Mouse (Mus musculus) limb, embryonic 11.5 days (tissue): Measurements from ENCODE around the gene Scn8a. TPM values are rescaled to one million over a fixed set of nuclear protein-coding genes. Genes with fewer than 3 reads are reported as not detected.
A peak's percentile ranks its signal among the peaks of the same experiment; 100 is the strongest.

Experiments
- ATAC-seq: fragments of 200-750 bp; cut with Nextera tagmentation; 2 replicates; pipeline ENCODE4 v1.8.0; 2017; ENCODE audit warnings: low read depth; ENCODE audit not compliant: insufficient number of reproducible peaks, low FRiP score, low TSS enrichment
- DNase-seq: peaks from one replicate; pipeline ENCODE4 v3.0.0-alpha.2; 2015; ENCODE audit warnings: low spot score
- H3K27ac ChIP-seq: fragments of 300-500 bp; sonication (generic); replicated peaks from 2 replicates; pipeline ENCODE4 v1.5.1; 2014; ENCODE audit warnings: low read depth, mild to moderate bottlenecking, low read length
- H3K27me3 ChIP-seq: fragments of 300-500 bp; sonication (generic); 2 replicates; pipeline ENCODE4 v1.6.1; 2014; ENCODE audit warnings: mild to moderate bottlenecking, low read length, mixed read lengths; ENCODE audit not compliant: control insufficient read depth, insufficient read depth
- H3K36me3 ChIP-seq: fragments of 300-500 bp; sonication (generic); 2 replicates; pipeline ENCODE4 v1.6.1; 2014; ENCODE audit warnings: mild to moderate bottlenecking, low read length, moderate library complexity, mixed read lengths; ENCODE audit not compliant: control insufficient read depth, insufficient read depth
- H3K4me1 ChIP-seq: fragments of 300-500 bp; sonication (generic); 2 replicates; pipeline ENCODE4 v1.6.1; 2014; ENCODE audit warnings: low read length, mixed read lengths; ENCODE audit not compliant: control insufficient read depth, insufficient read depth
- H3K4me2 ChIP-seq: fragments of 300-500 bp; sonication (generic); 2 replicates; pipeline ENCODE4 v1.6.1; 2014; ENCODE audit warnings: low read depth, mild to moderate bottlenecking, moderate library complexity; ENCODE audit not compliant: severe bottlenecking
- H3K4me3 ChIP-seq: fragments of 300-500 bp; sonication (generic); 2 replicates; pipeline ENCODE4 v1.5.1; 2014; ENCODE audit warnings: low read depth, low read length
- H3K9ac ChIP-seq: fragments of 300-500 bp; sonication (generic); 2 replicates; pipeline ENCODE4 v1.6.1; 2014; ENCODE audit warnings: mild to moderate bottlenecking, low read length
- H3K9me3 ChIP-seq: fragments of 300-500 bp; sonication (generic); 2 replicates; pipeline ENCODE4 v1.6.1; 2016; ENCODE audit warnings: low read length; ENCODE audit not compliant: control insufficient read depth
- WGBS: fragments of 180-500 bp; shearing (Covaris S2); extraction: QIAGEN DNeasy Blood & Tissue Kit; methylation state at CpG from one replicate; pipeline ENCODE4 v1.1.7; 2014; 5-methylcytosine and 5-hydroxymethylcytosine counted together
- polyA plus RNA-seq: library from polyadenylated mRNA; unstranded; fragments of >200 nt; fragmentation: Nextera tagmentation; extraction: Ambion mirVana; gene quantifications from 2 replicates; pipeline ENCODE4 v1.2.1, GENCODE M21; 2014

Gene Scn8a
- polyA plus RNA-seq, 1 experiment from 2014 or later: 4.5 TPM

DNA sequence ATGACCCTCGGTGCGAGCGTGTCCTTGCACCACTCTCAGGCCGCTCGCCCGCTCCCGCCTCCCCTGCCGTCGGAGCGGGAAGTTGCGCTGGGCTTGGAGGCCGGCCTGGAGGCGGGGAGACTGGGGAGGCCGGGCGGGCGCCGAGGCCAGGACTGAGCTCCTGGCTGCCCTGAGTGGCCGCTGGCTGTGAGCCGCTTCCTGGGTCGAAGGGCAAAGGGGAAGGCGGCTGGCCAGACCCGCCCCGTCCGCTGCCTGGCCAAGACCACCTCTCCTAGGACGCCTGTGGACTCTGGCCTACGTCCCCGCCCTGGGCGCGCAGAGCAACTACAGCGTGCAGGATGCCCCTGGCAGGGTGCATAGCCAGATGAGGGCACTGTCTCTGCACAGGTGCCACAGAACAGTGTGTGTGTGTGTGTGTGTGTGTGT is 209.1 kb downstream of the Scn8a start:
- peaks cover 3% of the 10 kb centered on the region; the same call in 1 of the 2 replicates for H3K36me3 ChIP-seq
- ATAC-seq: peak; percentile 45
- H3K4me2 ChIP-seq: peak overlapping the region; percentile 90
- peak overlapping the region; percentile 97 for H3K4me3 ChIP-seq
- DNase-seq: peak; percentile 83
- H3K27ac ChIP-seq: peak overlapping the region; percentile 96
- peak overlapping the region; percentile 96 for H3K9ac ChIP-seq
- 2% methylated on average over 22 of the region's 30 CpGs for WGBS
- no peaks in the 10 kb centered on the region for H3K9me3 ChIP-seq
- H3K4me1 ChIP-seq: peaks cover 50% of the 10 kb centered on the region
- H3K27me3 ChIP-seq: no peaks in the 10 kb centered on the region

DNA sequence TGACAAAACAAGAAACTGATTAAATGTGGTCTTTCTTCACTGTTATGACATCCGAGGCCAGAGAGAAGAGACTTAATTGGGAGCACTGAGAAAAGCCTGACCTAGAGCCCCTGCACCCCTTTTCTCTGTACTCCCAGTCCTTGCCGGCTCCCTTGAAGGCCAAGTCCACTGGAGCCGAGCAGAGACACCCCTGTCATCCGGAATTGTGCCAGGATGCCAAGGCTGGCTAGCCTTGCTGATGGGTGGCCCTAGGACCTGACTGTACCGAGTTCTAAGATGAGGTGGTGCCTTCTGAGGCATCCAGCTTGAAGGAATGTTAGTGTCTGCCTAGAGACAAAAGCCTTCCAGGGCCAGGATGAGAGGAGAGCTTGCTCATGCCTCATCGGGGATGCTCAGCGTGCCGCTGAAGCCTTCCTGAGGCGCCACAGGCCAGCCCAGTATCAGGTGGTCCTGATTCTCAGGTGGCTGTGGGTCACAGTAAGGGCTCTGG is 210.4 kb downstream of the Scn8a start:
- H3K27ac ChIP-seq: no peak overlapping the region
- WGBS: 80% methylated on average over 9 of the region's 9 CpGs
- H3K9ac ChIP-seq: no peak overlapping the region
- H3K36me3 ChIP-seq: no peaks in the 10 kb centered on the region
- H3K4me3 ChIP-seq: no peak overlapping the region
- no peak for ATAC-seq
- no peaks in the 10 kb centered on the region for H3K27me3 ChIP-seq
- no peaks in the 10 kb centered on the region for H3K9me3 ChIP-seq
- DNase-seq: no peak
- H3K4me2 ChIP-seq: no peak overlapping the region
- peaks cover 54% of the 10 kb centered on the region for H3K4me1 ChIP-seq

DNA sequence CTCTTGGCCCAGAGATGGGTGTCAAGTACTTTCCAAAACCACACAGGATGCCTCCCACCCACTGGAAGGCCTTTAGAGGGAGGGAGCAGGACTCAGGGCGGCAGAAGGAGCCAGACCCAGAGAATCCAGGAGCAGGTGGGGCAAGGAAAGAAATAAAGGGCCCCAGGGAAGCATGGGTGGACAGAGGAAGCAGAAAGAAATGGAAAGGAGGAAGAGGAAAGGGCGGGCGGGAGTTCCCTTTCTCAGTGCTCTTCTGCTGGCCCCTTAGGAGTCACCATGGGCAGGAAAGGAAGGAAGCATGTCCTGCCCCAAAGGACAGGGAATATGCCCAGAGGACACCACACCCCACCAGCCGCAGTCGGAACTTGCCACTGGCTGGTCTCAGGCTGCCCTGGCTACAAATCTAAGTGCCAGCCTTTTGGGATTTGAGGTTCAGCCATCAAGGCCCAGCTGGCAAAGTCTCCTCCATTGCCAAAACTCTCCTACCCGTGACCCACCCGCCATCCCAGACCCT is 211.4 kb downstream of the Scn8a start:
- Histone ChIP-seq H3K9me3 (no peaks in the 10 kb centered on the region), H3K4me1 (peaks cover 44% of the 10 kb centered on the region), H3K36me3 (no peaks in the 10 kb centered on the region), H3K4me2 (no peak overlapping the region), H3K27me3 (no peaks in the 10 kb centered on the region), H3K27ac (peak overlapping the region; percentile 77), H3K9ac (no peak overlapping the region), H3K4me3 (no peak overlapping the region)
- no peak for DNase-seq
- no peak for ATAC-seq
- WGBS: 66% methylated on average over 7 of the region's 7 CpGs

DNA sequence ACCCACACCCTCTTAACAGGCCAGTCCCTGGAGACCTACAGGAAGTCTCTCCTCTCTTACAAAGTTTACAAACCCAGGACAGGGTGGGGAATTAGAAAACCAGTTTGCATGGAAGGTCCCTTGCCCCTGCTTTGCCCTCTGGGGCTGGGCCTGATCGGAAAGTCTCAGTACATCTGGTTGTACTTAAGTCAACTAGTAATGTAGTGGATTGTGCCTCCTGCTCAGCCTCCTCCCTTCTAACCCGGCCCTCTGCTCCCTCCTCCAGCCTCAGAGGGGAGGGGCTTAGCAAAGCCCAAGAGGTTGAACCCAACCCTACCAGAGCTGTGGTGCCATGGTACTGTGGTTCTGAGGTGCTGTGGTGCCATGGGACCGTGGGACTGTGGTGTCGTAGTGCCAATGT is 212.6 kb downstream of the Scn8a start:
- no peak overlapping the region for H3K9ac ChIP-seq
- H3K27ac ChIP-seq: peak overlapping the region; percentile 77
- ATAC-seq: peak; percentile 65
- 28% methylated on average over 4 of the region's 4 CpGs for WGBS
- no peak overlapping the region for H3K4me3 ChIP-seq
- peak; percentile 80 for DNase-seq
- H3K27me3 ChIP-seq: no peaks in the 10 kb centered on the region
- no peaks in the 10 kb centered on the region for H3K36me3 ChIP-seq
- H3K4me2 ChIP-seq: peak overlapping the region; percentile 5; the same call in 1 of the 2 replicates
- H3K9me3 ChIP-seq: no peaks in the 10 kb centered on the region
- peaks cover 41% of the 10 kb centered on the region for H3K4me1 ChIP-seq

DNA sequence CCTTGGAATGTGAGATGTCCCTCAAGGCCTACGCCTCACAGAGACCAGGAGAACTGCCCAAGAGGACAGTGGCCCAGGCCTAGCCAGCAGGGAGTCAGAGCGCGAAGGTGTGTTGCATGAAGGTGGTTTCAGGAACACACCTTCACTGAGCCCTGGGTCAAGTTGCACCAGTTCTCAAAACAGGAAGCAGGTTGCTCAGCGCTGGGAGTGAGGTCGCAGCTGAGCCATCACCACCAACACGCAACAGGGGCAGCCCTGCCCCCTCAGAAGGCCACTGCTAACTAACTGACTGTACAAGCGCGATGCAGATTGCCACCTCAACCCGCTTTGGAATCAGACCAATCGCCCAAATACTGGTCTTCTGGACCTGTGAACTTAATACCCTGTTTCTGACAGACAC is 214.8 kb downstream of the Scn8a start:
- ATAC-seq: no peak
- H3K9ac ChIP-seq: no peak overlapping the region
- H3K9me3 ChIP-seq: no peaks in the 10 kb centered on the region
- H3K27me3 ChIP-seq: no peaks in the 10 kb centered on the region
- H3K4me1 ChIP-seq: peaks cover 35% of the 10 kb centered on the region
- no peak overlapping the region for H3K4me3 ChIP-seq
- 72% methylated on average over 10 of the region's 10 CpGs for WGBS
- no peak overlapping the region for H3K4me2 ChIP-seq
- no peak overlapping the region; the same call in 1 of the 2 replicates for H3K27ac ChIP-seq
- DNase-seq: no peak
- H3K36me3 ChIP-seq: no peaks in the 10 kb centered on the region

DNA sequence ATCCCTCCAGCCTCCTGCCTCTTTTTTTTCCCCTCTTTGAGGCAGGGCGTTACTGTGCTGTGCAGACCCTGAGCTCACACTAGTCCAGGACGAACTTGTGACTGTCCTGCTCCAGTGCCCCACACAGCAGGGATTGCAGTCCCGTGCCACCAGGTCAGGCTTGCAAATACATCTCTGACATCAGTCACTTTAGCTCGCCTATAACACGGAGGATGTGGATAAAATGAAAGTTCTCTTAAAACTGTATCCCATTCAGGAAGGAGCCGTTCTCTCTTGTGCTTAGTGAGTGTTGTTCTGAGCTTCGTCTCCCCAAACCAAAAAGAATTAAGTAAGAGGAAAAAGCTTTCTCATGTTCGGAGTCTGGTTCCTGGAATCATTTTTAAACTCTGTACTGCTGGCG is 216.8 kb downstream of the Scn8a start:
- H3K9me3 ChIP-seq: no peaks in the 10 kb centered on the region
- ATAC-seq (no peak), DNase-seq (no peak)
- H3K4me1 ChIP-seq: peaks cover 25% of the 10 kb centered on the region
- no peak overlapping the region for H3K9ac ChIP-seq
- H3K36me3 ChIP-seq: no peaks in the 10 kb centered on the region
- H3K27ac ChIP-seq: no peak overlapping the region
- 73% methylated on average over 9 of the region's 9 CpGs for WGBS
- H3K27me3 ChIP-seq: no peaks in the 10 kb centered on the region
- H3K4me2 ChIP-seq: no peak overlapping the region
- no peak overlapping the region for H3K4me3 ChIP-seq

DNA sequence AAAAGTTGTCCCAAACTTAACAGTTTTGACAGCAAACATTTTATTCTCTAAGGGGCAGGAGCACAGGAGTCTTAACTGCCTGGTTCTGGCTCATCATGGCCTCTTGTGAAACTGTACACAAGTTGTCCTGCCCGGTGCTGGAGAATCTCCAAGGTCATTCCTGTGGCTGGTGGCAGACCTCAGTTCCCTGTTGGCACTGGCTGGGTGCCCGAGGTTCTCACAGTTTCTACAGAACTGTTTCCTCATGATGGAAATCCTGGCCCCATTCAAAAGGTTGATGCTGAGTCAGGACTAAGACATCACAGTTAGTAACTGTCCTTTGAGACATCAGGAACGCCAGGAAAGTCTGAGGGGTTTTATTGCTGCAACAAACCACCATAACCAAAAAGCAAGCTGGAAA is 217.3 kb downstream of the Scn8a start:
- Histone ChIP-seq H3K27ac (no peak overlapping the region), H3K9ac (no peak overlapping the region), H3K4me2 (no peak overlapping the region), H3K27me3 (no peaks in the 10 kb centered on the region), H3K4me3 (no peak overlapping the region), H3K4me1 (peaks cover 20% of the 10 kb centered on the region), H3K9me3 (no peaks in the 10 kb centered on the region), H3K36me3 (no peaks in the 10 kb centered on the region)
- WGBS: 73% methylated on average over 3 of the region's 3 CpGs
- DNase-seq: no peak
- no peak for ATAC-seq

DNA sequence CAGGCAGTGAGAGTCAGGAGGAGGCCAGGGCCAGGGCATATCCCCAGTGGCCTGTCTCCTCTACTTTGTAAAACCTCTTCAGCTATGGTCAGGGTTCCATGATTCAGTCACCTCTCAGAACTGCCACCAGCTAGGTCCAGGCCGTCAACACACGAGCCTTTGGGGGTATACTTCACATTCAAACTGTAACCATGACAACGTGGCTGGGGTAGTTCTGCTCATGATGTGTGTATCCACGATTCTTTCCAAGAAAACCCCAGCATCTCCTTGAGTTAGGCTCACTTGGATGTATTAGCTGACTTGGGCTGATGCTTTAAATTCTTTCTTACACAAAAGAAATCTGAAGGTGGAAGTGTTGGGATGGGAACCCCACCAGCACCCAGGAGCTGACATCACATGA is 218.6 kb downstream of the Scn8a start:
- no peaks in the 10 kb centered on the region for H3K27me3 ChIP-seq
- ATAC-seq (no peak), DNase-seq (no peak)
- H3K4me3 ChIP-seq: no peak overlapping the region
- no peaks in the 10 kb centered on the region for H3K9me3 ChIP-seq
- no peak overlapping the region for H3K27ac ChIP-seq
- 79% methylated on average over 4 of the region's 4 CpGs for WGBS
- no peak overlapping the region for H3K4me2 ChIP-seq
- no peaks in the 10 kb centered on the region for H3K36me3 ChIP-seq
- H3K9ac ChIP-seq: no peak overlapping the region
- H3K4me1 ChIP-seq: peaks cover 21% of the 10 kb centered on the region

DNA sequence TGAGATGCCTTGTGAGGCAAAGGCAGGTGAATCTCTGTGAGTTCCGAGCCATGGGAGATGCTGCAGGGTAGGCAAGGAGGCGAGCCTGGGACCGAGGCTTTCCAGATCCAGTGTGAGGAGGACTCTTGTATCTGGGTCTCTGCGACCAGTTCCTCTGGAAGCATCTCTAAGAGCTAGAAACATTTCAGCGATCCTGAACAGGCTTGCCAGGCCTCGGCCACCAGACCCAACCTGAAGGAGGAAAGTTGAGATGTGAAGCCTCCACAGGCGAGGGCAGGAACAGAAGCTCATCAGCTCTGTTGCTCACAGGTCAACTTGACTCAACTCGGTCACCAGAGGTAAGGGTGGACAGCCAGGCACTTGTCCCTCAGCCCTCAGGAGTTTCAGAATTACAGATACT is 221.9 kb downstream of the Scn8a start:
- no peak overlapping the region for H3K4me2 ChIP-seq
- no peak overlapping the region for H3K4me3 ChIP-seq
- ATAC-seq (no peak), DNase-seq (no peak)
- no peaks in the 10 kb centered on the region for H3K36me3 ChIP-seq
- H3K27ac ChIP-seq: no peak overlapping the region
- H3K9ac ChIP-seq: no peak overlapping the region
- no peaks in the 10 kb centered on the region for H3K9me3 ChIP-seq
- 92% methylated on average over 8 of the region's 8 CpGs for WGBS
- H3K27me3 ChIP-seq: no peaks in the 10 kb centered on the region
- peaks cover 35% of the 10 kb centered on the region for H3K4me1 ChIP-seq
